Mouse (Mus musculus) neural tube, embryonic 15.5 days (tissue): ENCODE measurements around the gene Hmg20b. TPM values are rescaled to one million over a fixed set of nuclear protein-coding genes. Genes with fewer than 3 reads are reported as not detected.

Source experiments
- ATAC-seq: fragments of 200-750 bp; cut with Nextera tagmentation; 2 replicates; pipeline ENCODE4 v1.8.0; 2017; ENCODE audit warnings: mild to moderate bottlenecking, moderate TSS enrichment, moderate library complexity; ENCODE audit not compliant: low FRiP score
- H3K27ac ChIP-seq: fragments of 300-500 bp; sonication (generic); replicated peaks from 2 replicates; pipeline ENCODE4 v1.5.1; 2015; ENCODE audit warnings: mild to moderate bottlenecking, inconsistent platforms
- H3K27me3 ChIP-seq: fragments of 300-500 bp; sonication (generic); replicated peaks from 2 replicates; pipeline ENCODE4 v1.6.1; 2015; ENCODE audit warnings: inconsistent platforms
- H3K36me3 ChIP-seq: fragments of 300-500 bp; sonication (generic); 2 replicates; pipeline ENCODE4 v1.6.1; 2015; ENCODE audit warnings: inconsistent platforms
- H3K4me1 ChIP-seq: fragments of 300-500 bp; sonication (generic); 2 replicates; pipeline ENCODE4 v1.6.1; 2015; ENCODE audit warnings: inconsistent platforms
- H3K4me2 ChIP-seq: fragments of 300-500 bp; sonication (generic); 2 replicates; pipeline ENCODE4 v1.6.1; 2015; ENCODE audit warnings: inconsistent platforms, mild to moderate bottlenecking, moderate library complexity
- H3K4me3 ChIP-seq: fragments of 300-500 bp; sonication (generic); replicated peaks from 2 replicates; pipeline ENCODE4 v1.5.1; 2015; ENCODE audit warnings: mild to moderate bottlenecking, inconsistent platforms
- H3K9ac ChIP-seq: fragments of 300-500 bp; sonication (generic); replicated peaks from 2 replicates; pipeline ENCODE4 v1.6.1; 2015; ENCODE audit warnings: mild to moderate bottlenecking, inconsistent platforms
- H3K9me3 ChIP-seq: fragments of 300-500 bp; sonication (generic); replicated peaks from 2 replicates; pipeline ENCODE4 v1.6.1; 2016; ENCODE audit warnings: inconsistent platforms
- WGBS: fragments of 180-500 bp; shearing (Covaris S2); methylation state at CpG from one replicate; pipeline ENCODE4 v1.1.7; 2015; ENCODE audit warnings: mixed read lengths; 5-methylcytosine and 5-hydroxymethylcytosine counted together
- microRNA-seq: library from miRNA; unstranded; fragments of <30 nt; microRNA quantifications from one replicate; pipeline ENCODE4, GENCODE M21; 2017
- polyA plus RNA-seq: library from polyadenylated mRNA; unstranded; fragments of >200 nt; fragmentation: Nextera tagmentation; extraction: Ambion mirVana; gene quantifications from 2 replicates; pipeline ENCODE4 v1.2.1, GENCODE M21; 2015

The Hmg20b gene
- polyA plus RNA-seq, 1 experiment from 2014 or later, result 31.0 TPM

- no peaks in the 10 kb centered on the region for H3K9me3 ChIP-seq
- no peak overlapping the region for H3K27ac ChIP-seq
- no peak for ATAC-seq
- H3K4me1 ChIP-seq, result peaks cover 58% of the 10 kb centered on the region
- H3K27me3 ChIP-seq, result no peaks in the 10 kb centered on the region
- 91% methylated on average over 14 of the region's 14 CpGs for WGBS
- no peaks in the 10 kb centered on the region for H3K36me3 ChIP-seq
- H3K9ac ChIP-seq, result 0 out of 2 replicates have a peak overlapping the region, but pooled peaks have one; percentile 3
- no peak overlapping the region for H3K4me2 ChIP-seq
- no peak overlapping the region for H3K4me3 ChIP-seq
Observed at GRCm38 (mm10) chr10:81299585-81300351, 50.5 kb downstream of the Hmg20b start.

DNA sequence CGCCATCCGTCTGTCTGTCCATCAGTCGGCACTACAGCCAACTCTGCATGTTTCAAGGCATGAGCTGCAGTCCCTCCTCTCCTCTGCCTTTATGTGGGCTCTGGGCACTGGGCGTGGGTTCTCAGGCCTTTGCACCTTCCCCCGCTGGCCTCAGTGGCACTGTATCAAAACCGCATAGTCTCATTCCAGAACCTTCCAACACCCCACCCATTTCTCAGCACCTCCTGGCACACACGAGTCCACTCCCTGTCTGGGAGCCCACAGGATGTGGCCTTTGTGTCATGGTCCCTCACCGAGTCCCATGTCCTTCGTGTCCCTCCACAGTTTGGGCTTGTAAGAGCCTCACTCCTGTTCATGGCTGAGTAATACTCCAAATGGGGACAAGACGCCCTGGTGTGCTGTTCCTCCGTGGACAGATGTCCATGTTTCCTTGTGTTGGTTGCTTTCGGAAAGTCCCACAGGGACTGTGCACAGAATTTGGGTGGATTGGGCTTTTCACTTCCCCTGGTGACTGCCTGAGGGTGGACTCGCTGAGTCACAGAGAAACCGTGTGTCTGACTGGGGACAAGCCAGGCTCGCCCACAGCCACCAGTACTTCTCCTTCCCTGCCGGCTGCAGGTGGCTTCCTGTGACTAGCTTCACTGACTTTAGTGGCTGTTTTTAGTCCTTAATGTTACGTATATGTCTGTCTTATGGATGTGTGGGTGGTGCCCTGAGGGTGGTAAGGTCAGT lies 51.7 kb downstream of the Hmg20b start:
- no peak overlapping the region for H3K27ac ChIP-seq

GRCm38 (mm10) chr10:81297845-81298244 lies 52.4 kb downstream of the Hmg20b start:
- H3K4me1 ChIP-seq, result peaks cover 56% of the 10 kb centered on the region
- WGBS, result 72% methylated on average over 10 of the region's 10 CpGs
- H3K9me3 ChIP-seq, result no peaks in the 10 kb centered on the region
- H3K9ac ChIP-seq, result no peak overlapping the region
- no peaks in the 10 kb centered on the region for H3K36me3 ChIP-seq
- 0 out of 2 replicates have a peak overlapping the region, but pooled peaks have one; percentile 23 for H3K27ac ChIP-seq
- ATAC-seq, result no peak
- H3K27me3 ChIP-seq, result no peaks in the 10 kb centered on the region
- H3K4me3 ChIP-seq, result no peak overlapping the region
- H3K4me2 ChIP-seq, result no peak overlapping the region

More for the DNA sequence above, 51.7 kb downstream of the Hmg20b start:
- no peak for ATAC-seq
- H3K4me1 ChIP-seq, result peaks cover 61% of the 10 kb centered on the region
- no peak overlapping the region for H3K4me2 ChIP-seq
- no peaks in the 10 kb centered on the region for H3K9me3 ChIP-seq
- WGBS, result 92% methylated on average over 17 of the region's 17 CpGs
- H3K4me3 ChIP-seq, result no peak overlapping the region
- H3K9ac ChIP-seq, result no peak overlapping the region
- no peaks in the 10 kb centered on the region for H3K36me3 ChIP-seq
- no peaks in the 10 kb centered on the region for H3K27me3 ChIP-seq

DNA sequence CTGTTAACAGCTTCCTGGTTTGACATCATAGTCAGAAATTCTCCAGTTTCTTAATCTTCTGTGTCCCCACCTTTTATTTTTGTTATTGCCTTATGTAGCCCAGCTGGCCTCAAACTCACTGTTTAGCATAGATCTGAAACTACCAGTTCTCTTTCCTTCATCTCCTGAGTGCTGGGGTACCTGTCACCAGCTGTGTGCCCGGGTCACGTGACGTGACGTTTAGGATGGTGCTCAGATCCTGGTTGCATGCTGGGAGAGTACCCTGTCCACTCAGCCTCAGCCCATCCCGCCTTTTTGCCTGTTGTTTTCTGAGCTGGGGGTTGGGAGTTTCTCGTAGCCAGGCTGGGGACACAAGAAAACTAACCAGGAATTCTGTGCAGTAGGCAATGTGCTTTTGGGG lies 53.0 kb downstream of the Hmg20b start:
- no peak overlapping the region for H3K4me2 ChIP-seq
- WGBS, result 85% methylated on average over 6 of the region's 6 CpGs
- no peaks in the 10 kb centered on the region for H3K36me3 ChIP-seq
- ATAC-seq, result no peak
- H3K27ac ChIP-seq, result 0 out of 2 replicates have a peak overlapping the region, but pooled peaks have one; percentile 23
- no peak overlapping the region for H3K9ac ChIP-seq
- H3K9me3 ChIP-seq, result no peaks in the 10 kb centered on the region
- H3K4me3 ChIP-seq, result no peak overlapping the region
- H3K4me1 ChIP-seq, result peaks cover 50% of the 10 kb centered on the region
- H3K27me3 ChIP-seq, result no peaks in the 10 kb centered on the region

Small RNA genes lying within 50 kb of the gene (microRNA-seq; reads per million reads assigned to microRNA genes)
- not detected for gene Mir6913

Other genes with a start within 250 kb of the Hmg20b start
- gene Map2k2, start 244.6 kb downstream of the Hmg20b start, polyA plus RNA-seq, result 227 and 241 TPM in 2 replicates
- gene Zbtb7a, start 215.3 kb downstream of the Hmg20b start, polyA plus RNA-seq, result 14.8 and 21.0 TPM in 2 replicates
- gene Pias4, start 182.6 kb downstream of the Hmg20b start, polyA plus RNA-seq, result 52.8 and 57.3 TPM in 2 replicates
- gene Eef2, start 173.8 kb downstream of the Hmg20b start, polyA plus RNA-seq, result 493 and 549 TPM in 2 replicates
- 65.7 and 70.4 TPM in 2 replicates for gene Dapk3, start 167.5 kb downstream of the Hmg20b start, polyA plus RNA-seq
- gene 4930442H23Rik, start 166.6 kb downstream of the Hmg20b start, polyA plus RNA-seq, result not detected in 2 replicates
- 0.17 and 0.26 TPM in 2 replicates for gene Nmrk2, start 148.4 kb downstream of the Hmg20b start, polyA plus RNA-seq
- 64.8 and 91.1 TPM in 2 replicates for gene Atcay, start 119.6 kb downstream of the Hmg20b start, polyA plus RNA-seq
- 27.1 and 31.9 TPM in 2 replicates for gene Zfr2, start 117.3 kb downstream of the Hmg20b start, polyA plus RNA-seq
- 37.1 and 48.3 TPM in 2 replicates for gene Matk, start 97.5 kb downstream of the Hmg20b start, polyA plus RNA-seq
- gene Mrpl54, start 83.5 kb downstream of the Hmg20b start, polyA plus RNA-seq, result 155 and 160 TPM in 2 replicates
- gene Apba3, start 83.5 kb downstream of the Hmg20b start, polyA plus RNA-seq, result 38.0 and 39.1 TPM in 2 replicates
- 4.1 and 7.9 TPM in 2 replicates for gene Tjp3, start 58.9 kb downstream of the Hmg20b start, polyA plus RNA-seq
- gene Pip5k1c, start 57.5 kb downstream of the Hmg20b start, polyA plus RNA-seq, result 116 and 124 TPM in 2 replicates
- 27.8 and 34.0 TPM in 2 replicates for gene Cactin, start 29.4 kb downstream of the Hmg20b start, polyA plus RNA-seq
- 5.5 and 11.4 TPM in 2 replicates for gene Tbxa2r, start 21.7 kb downstream of the Hmg20b start, polyA plus RNA-seq
- gene Gipc3, start 7.2 kb downstream of the Hmg20b start, polyA plus RNA-seq, result not detected in 2 replicates
- 22.9 and 29.4 TPM in 2 replicates for gene Mfsd12, start 7.0 kb upstream of the Hmg20b start, polyA plus RNA-seq
- 1.3 and 1.5 TPM in 2 replicates for gene 4930404N11Rik, start 15.3 kb upstream of the Hmg20b start, polyA plus RNA-seq
- 132 and 146 TPM in 2 replicates for gene Fzr1, start 28.0 kb upstream of the Hmg20b start, polyA plus RNA-seq
- gene Dohh, start 33.9 kb upstream of the Hmg20b start, polyA plus RNA-seq, result 101 TPM in 2 replicates
- gene Gm48551, start 34.0 kb upstream of the Hmg20b start, polyA plus RNA-seq, result 5.7 and 7.2 TPM in 2 replicates
- gene Gm48552, start 38.5 kb upstream of the Hmg20b start, polyA plus RNA-seq, result 3.4 and 3.6 TPM in 2 replicates
- gene Smim24, start 42.6 kb upstream of the Hmg20b start, polyA plus RNA-seq, result 2.5 and 9.3 TPM in 2 replicates
- gene Nfic, start 105.2 kb upstream of the Hmg20b start, polyA plus RNA-seq, result 35.0 and 35.8 TPM in 2 replicates
- 54.8 and 62.5 TPM in 2 replicates for gene Celf5, start 132.2 kb upstream of the Hmg20b start, polyA plus RNA-seq
- gene Ncln, start 145.9 kb upstream of the Hmg20b start, polyA plus RNA-seq, result 68.5 and 70.3 TPM in 2 replicates
- gene S1pr4, start 149.7 kb upstream of the Hmg20b start, polyA plus RNA-seq, result 0.69 and 2.1 TPM in 2 replicates
- gene Gna15, start 173.7 kb upstream of the Hmg20b start, polyA plus RNA-seq, result 1.7 and 2.6 TPM in 2 replicates
- 91.1 and 102 TPM in 2 replicates for gene Gna11, start 194.7 kb upstream of the Hmg20b start, polyA plus RNA-seq
- gene Aes, start 209.0 kb upstream of the Hmg20b start, polyA plus RNA-seq, result 771 and 825 TPM in 2 replicates
- 41.8 and 49.9 TPM in 2 replicates for gene Tle2, start 224.1 kb upstream of the Hmg20b start, polyA plus RNA-seq